In the genomic region with DNA sequence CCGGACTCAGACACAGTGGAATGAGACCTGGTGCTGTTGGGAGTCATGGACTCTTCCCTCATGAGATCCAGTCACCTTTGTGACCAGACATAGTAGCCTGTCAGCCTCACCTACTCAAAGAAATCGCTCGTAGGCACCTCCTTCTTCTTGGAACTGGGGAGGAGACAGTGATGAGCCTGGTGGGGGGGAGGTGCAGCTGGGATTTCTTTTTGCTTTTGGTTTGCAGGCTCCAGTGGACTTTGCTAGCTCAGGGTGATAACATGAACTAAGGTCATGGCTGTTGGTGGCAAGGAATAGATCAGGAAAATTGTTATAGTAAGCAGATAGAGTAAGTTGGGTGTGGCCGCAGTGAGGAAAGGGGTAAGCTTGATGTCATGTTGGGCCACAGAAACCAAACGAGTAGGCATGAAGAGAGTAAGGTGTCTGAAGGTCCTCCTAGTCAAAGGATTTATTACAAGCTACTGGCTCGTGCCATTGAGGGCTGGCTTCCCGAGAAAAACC, we compare ENCODE assay signal across 19 mouse cellular contexts.
"Had no signal": no experiment of that assay in that cellular context is flagged by ENCODE, and none has a peak within 500 bp of the region (broad histone marks: within the 10 kb centered on the region; RNA-seq: fewer than 3 reads in every experiment).

No protein-coding gene starts in this region.

- H3K4me1 ChIP-seq: midbrain, embryonic 10.5 days; midbrain, embryonic 12.5 days; neural tube, embryonic 13.5 days; neural tube, embryonic 15.5 days; stomach, embryonic 15.5 days had no signal

- H3K9me3 ChIP-seq: midbrain, embryonic 10.5 days; midbrain, embryonic 12.5 days; neural tube, embryonic 13.5 days; neural tube, embryonic 15.5 days; stomach, embryonic 15.5 days had no signal

- H3K36me3 ChIP-seq: midbrain, embryonic 10.5 days; midbrain, embryonic 12.5 days; neural tube, embryonic 13.5 days; stomach, embryonic 15.5 days had no signal

- H3K27me3 ChIP-seq: midbrain, embryonic 12.5 days; neural tube, embryonic 13.5 days; neural tube, embryonic 15.5 days; stomach, embryonic 15.5 days had no signal

- H3K4me2 ChIP-seq: lung, embryonic 14.5 days; midbrain, embryonic 12.5 days; neural tube, embryonic 13.5 days; neural tube, embryonic 15.5 days; stomach, embryonic 15.5 days had no signal

- ATAC-seq: midbrain, embryonic 16.5 days had no signal

- H3K27ac ChIP-seq: midbrain, embryonic 10.5 days; midbrain, embryonic 12.5 days; neural tube, embryonic 13.5 days; neural tube, embryonic 15.5 days; stomach, embryonic 15.5 days; stomach, postnatal 0 days had no signal

- H3K4me3 ChIP-seq: midbrain, embryonic 10.5 days; midbrain, embryonic 12.5 days; myocyte; neural tube, embryonic 13.5 days; neural tube, embryonic 15.5 days; stomach, embryonic 15.5 days had no signal

- H3K9ac ChIP-seq: lung, embryonic 14.5 days; midbrain, embryonic 12.5 days; neural tube, embryonic 13.5 days; neural tube, embryonic 15.5 days; stomach, embryonic 15.5 days had no signal

- DNase-seq: lung, adult 18-20 months; lung, embryonic 14.5 days; lung, postnatal 10 days; lung, postnatal 4 days; midbrain, embryonic 14.5 days; retina, postnatal 1 day; right cerebral cortex, adult 18-20 months; right cerebral cortex, postnatal 25 days; right cerebral cortex, postnatal 4 days; thymus, adult 2 months; thymus, postnatal 36 days had no signal
